Mouse (Mus musculus) layer of hippocampus, adult 9-10 months (tissue): ENCODE data around the gene Crb1.
A peak's percentile ranks its signal among the peaks of the same experiment; 100 is the strongest.
"Not testable (repeated sequence)": the region's sequence is repeated elsewhere in the genome, so short reads cannot be mapped to it uniquely, and the experiment has no call there.

ENCODE experiments used
- DNase-seq: peaks from one replicate; pipeline ENCODE4 v3.0.0; 2022; ENCODE audit warnings: low spot score

Gene Crb1

GRCm38 (mm10) chr1:139376638-139377286 is at the start of gene Crb1:
TSS of gene Crb1 (minus strand) at chr1:139377100.
- no peak for DNase-seq

GRCm38 (mm10) chr1:139425006-139425405 is 48.1 kb upstream of the Crb1 start:
- DNase-seq = no peak

- DNase-seq = no peak
Measured at GRCm38 (mm10) chr1:139423931-139424330, 47.0 kb upstream of the Crb1 start.

- no peak for DNase-seq
Measured at GRCm38 (mm10) chr1:139422941-139423340, 46.0 kb upstream of the Crb1 start.

- peak; percentile 71 for DNase-seq
Measured at GRCm38 (mm10) chr1:139421875-139422791, 45.2 kb upstream of the Crb1 start, which contains the start of gene Zbtb41. TSS of gene Zbtb41 (plus strand) at chr1:139422288.

- no peak for DNase-seq
Measured at GRCm38 (mm10) chr1:139421521-139421874, 44.6 kb upstream of the Crb1 start.

- no peak for DNase-seq
Measured at GRCm38 (mm10) chr1:139413465-139413864, 36.6 kb upstream of the Crb1 start.

GRCm38 (mm10) chr1:139412365-139412764 is 35.5 kb upstream of the Crb1 start:
- not testable (repeated sequence) for DNase-seq

- DNase-seq = no peak
Measured at GRCm38 (mm10) chr1:139407701-139408100, 30.8 kb upstream of the Crb1 start.

GRCm38 (mm10) chr1:139405766-139406165 is 28.9 kb upstream of the Crb1 start:
- DNase-seq = no peak

GRCm38 (mm10) chr1:139396589-139396988 is 19.7 kb upstream of the Crb1 start:
- DNase-seq = no peak

- no peak for DNase-seq
Measured at GRCm38 (mm10) chr1:139391747-139392146, 14.8 kb upstream of the Crb1 start.

GRCm38 (mm10) chr1:139379621-139379984 is 2.7 kb upstream of the Crb1 start:
- DNase-seq = no peak

GRCm38 (mm10) chr1:139378861-139379620 is 2.1 kb upstream of the Crb1 start:
- DNase-seq = no peak

GRCm38 (mm10) chr1:139375900-139376299 is 1.0 kb downstream of the Crb1 start:
- DNase-seq = no peak

GRCm38 (mm10) chr1:139371341-139371740 is 5.6 kb downstream of the Crb1 start:
- DNase-seq = no peak

GRCm38 (mm10) chr1:139348566-139348965 is 28.3 kb downstream of the Crb1 start:
- no peak for DNase-seq

GRCm38 (mm10) chr1:139346602-139347371 is 30.1 kb downstream of the Crb1 start:
- no peak for DNase-seq

GRCm38 (mm10) chr1:139346030-139346601 is 30.8 kb downstream of the Crb1 start:
- no peak for DNase-seq

GRCm38 (mm10) chr1:139340178-139340859 is 36.6 kb downstream of the Crb1 start:
- no peak for DNase-seq

GRCm38 (mm10) chr1:139336997-139337396 is 39.9 kb downstream of the Crb1 start:
- DNase-seq = no peak
